Mouse (Mus musculus): ENCODE results near the gene Gsk3a. TPM values are rescaled to one million over a fixed set of nuclear protein-coding genes. Genes with fewer than 3 reads are reported as not detected.

The Gsk3a gene
- polyA plus RNA-seq, 1 experiment = 87.3 TPM

DNA sequence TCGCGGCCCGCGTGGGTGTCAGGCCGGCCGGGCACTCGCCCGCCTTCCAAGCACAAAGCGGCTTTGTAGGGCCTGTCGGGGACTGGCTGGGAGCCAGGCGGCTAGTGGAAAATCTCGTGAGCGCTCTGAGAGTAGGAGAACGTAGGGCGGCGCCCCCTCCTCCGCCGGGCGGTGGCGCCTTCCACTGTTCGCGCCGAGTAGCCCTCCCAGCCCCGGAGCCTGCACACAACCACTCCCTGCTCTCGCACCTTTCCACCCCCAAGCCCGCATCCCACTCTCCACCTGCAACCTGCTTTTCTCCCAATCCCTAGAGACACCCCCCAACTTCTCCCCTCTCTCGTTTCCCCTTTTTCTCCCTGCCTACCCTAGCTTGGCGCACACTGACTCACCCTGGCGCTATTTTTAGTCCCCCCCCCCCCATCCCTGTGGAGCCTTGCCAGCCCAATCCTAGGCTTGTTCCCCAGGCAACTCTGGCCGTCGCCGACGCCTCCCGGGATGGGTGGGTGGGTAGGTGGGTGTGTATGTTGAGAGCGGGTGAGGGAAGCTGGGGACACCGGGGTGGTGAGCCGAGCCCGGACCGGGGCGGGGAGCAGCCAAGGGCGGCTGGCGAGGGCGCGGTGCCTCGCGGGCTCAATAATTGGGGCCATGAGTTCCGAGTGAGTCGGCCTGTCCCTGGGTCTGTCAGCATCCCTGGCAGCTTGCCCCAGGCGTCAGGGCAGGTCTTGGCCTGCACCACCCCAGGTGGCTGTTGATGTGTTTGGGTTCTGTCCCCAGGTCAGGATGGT, 41.6 kb upstream of the Gsk3a start:
- no peaks in the 10 kb centered on the region for H3K36me3 ChIP-seq (ENCODE audit: control insufficient read depth, insufficient read depth)
- peaks cover 12% of the 10 kb centered on the region for H3K79me3 ChIP-seq (ENCODE audit: low read depth)
- TF ChIP-seq FOSL1 (IDR thresholded peaks at IDR 0.05; ENCODE audit: insufficient read depth, low read length, poor library complexity, severe bottlenecking) = no peak
- peak; percentile 2 for TF ChIP-seq CTCF (IDR thresholded peaks at IDR 0.05; ENCODE audit: control insufficient read depth, insufficient read depth, insufficient read length)
- peak overlapping the region; percentile 92 for H3ac ChIP-seq (ENCODE audit: control insufficient read depth, insufficient read length, low read depth)
- H3K27me3 ChIP-seq (ENCODE audit: control insufficient read depth, insufficient read depth, insufficient read length) = no peaks in the 10 kb centered on the region
- H3K79me2 ChIP-seq (ENCODE audit: control insufficient read depth, insufficient read depth) = peaks cover 23% of the 10 kb centered on the region
- peak overlapping the region; percentile 25 for H3K4me3 ChIP-seq (ENCODE audit: insufficient read depth, poor library complexity, severe bottlenecking)

DNA sequence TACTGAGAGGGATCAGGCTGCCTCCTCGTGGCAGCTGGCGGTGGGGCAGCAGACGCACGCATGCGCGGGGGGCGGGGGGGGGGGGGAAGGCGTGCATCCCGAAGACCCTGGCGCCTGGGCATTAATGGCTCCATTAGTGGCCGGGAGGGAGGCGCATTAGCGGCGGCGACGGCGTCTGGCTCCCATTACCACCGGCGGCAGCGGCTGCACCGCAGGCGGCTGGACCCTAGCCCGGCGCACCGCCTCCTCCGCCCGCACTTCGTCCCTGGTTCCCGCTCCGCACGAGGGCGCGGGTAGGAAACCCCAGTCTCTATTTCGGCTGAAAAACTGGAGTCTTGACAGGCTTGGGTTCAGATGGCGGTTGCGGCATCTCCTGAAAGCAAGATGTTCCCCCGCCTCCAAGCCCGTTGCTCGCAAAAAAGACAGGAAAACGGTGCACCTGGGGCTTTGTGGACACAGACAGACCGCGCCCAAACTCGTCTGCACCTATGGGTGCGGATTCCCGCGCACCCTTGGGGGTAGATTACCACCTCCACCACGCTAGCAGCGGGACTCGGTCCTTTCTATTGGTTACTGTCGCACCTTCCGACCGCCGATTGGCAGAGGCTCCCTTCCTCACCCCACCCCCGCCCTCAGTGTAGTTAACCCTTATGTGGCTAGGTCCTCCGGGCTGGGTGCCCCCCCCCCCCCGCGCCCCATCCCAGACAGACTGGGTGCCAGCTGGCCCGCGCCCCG, 40.9 kb upstream of the Gsk3a start:
- H3K4me3 ChIP-seq (ENCODE audit: insufficient read depth, poor library complexity, severe bottlenecking) = peak overlapping the region; percentile 36
- peak overlapping the region; percentile 75 for H3ac ChIP-seq (ENCODE audit: control insufficient read depth, insufficient read length, low read depth)
- H3K79me2 ChIP-seq (ENCODE audit: control insufficient read depth, insufficient read depth) = peaks cover 15% of the 10 kb centered on the region
- H3K36me3 ChIP-seq (ENCODE audit: control insufficient read depth, insufficient read depth) = no peaks in the 10 kb centered on the region
- no peak for TF ChIP-seq USF1 (IDR thresholded peaks at IDR 0.05; ENCODE audit: low read depth)
- TF ChIP-seq FOSL1 (IDR thresholded peaks at IDR 0.05; ENCODE audit: insufficient read depth, low read length, poor library complexity, severe bottlenecking) = no peak
- no peak for TF ChIP-seq CEBPB (IDR thresholded peaks at IDR 0.05; ENCODE audit: low read depth)
- TF ChIP-seq MYOG (IDR thresholded peaks at IDR 0.05; ENCODE audit: control insufficient read depth, extremely low read depth, insufficient read length) = no peak
- TF ChIP-seq MAX (IDR thresholded peaks at IDR 0.05) = no peak
- TF ChIP-seq CTCF (IDR thresholded peaks at IDR 0.05; ENCODE audit: control insufficient read depth, insufficient read depth, insufficient read length) = peak; percentile 32
- TF ChIP-seq MYOD1 (IDR thresholded peaks at IDR 0.05; ENCODE audit: control insufficient read depth, insufficient read length, low read depth) = no peak
- H3K79me3 ChIP-seq (ENCODE audit: low read depth) = peaks cover 10% of the 10 kb centered on the region
- no peaks in the 10 kb centered on the region for H3K27me3 ChIP-seq (ENCODE audit: control insufficient read depth, insufficient read depth, insufficient read length)

DNA sequence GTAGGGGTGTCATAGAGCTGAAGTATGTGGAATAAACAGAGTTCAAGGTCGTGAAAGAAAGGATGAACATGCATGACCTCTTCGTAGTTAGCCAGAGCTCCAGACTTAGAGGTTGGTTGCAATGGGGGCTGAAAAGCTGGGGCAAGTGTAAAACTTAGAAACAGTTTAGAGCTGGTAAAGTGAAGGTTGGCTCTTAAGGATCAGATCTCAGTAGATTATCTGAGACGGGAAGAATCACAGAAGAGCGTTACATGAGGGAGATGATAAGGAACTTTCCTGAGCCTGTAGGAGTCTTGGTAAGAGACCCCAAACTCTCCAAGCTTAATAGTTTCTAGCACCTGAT, 40.3 kb upstream of the Gsk3a start:
- Histone ChIP-seq H3K79me3 (ENCODE audit: low read depth) (peaks cover 4% of the 10 kb centered on the region), H3K27me3 (ENCODE audit: control insufficient read depth, insufficient read depth, insufficient read length) (no peaks in the 10 kb centered on the region), H3ac (ENCODE audit: control insufficient read depth, insufficient read length, low read depth) (peak overlapping the region; percentile 43), H3K79me2 (ENCODE audit: control insufficient read depth, insufficient read depth) (peaks cover 10% of the 10 kb centered on the region), H3K36me3 (ENCODE audit: control insufficient read depth, insufficient read depth) (no peaks in the 10 kb centered on the region), H3K4me3 (ENCODE audit: insufficient read depth, poor library complexity, severe bottlenecking) (peak overlapping the region; percentile 36)
- TF ChIP-seq CTCF (IDR thresholded peaks at IDR 0.05; ENCODE audit: control insufficient read depth, insufficient read depth, insufficient read length) = no peak
- TF ChIP-seq USF1 (IDR thresholded peaks at IDR 0.05; ENCODE audit: low read depth) = no peak
- TF ChIP-seq FOSL1 (IDR thresholded peaks at IDR 0.05; ENCODE audit: insufficient read depth, low read length, poor library complexity, severe bottlenecking) = no peak
- no peak for TF ChIP-seq MYOG (IDR thresholded peaks at IDR 0.05; ENCODE audit: control insufficient read depth, extremely low read depth, insufficient read length)
- no peak for TF ChIP-seq CEBPB (IDR thresholded peaks at IDR 0.05; ENCODE audit: low read depth)
- no peak for TF ChIP-seq MAX (IDR thresholded peaks at IDR 0.05)
- no peak for TF ChIP-seq MYOD1 (IDR thresholded peaks at IDR 0.05; ENCODE audit: control insufficient read depth, insufficient read length, low read depth)

DNA sequence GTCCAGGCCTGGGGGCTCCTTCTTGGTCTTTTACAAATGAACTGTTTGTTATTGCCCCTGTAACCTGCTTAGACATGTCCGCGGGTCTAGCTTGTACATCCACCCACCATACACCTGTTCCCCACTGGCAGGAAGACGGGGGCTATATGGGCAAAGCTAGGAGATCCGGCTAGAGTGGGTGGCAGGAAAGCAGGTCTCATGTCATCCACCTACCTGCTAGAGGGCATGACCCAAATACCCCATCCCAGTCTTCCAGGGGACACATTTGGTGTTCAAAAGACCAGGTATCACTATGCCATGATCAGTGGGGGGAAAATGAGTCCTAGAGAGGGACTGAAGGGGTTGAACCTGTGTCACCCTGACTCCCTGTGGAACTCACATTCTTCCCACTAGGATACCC, 39.8 kb upstream of the Gsk3a start:
- H3K36me3 ChIP-seq (ENCODE audit: control insufficient read depth, insufficient read depth) = no peaks in the 10 kb centered on the region
- peak overlapping the region; percentile 43 for H3ac ChIP-seq (ENCODE audit: control insufficient read depth, insufficient read length, low read depth)
- TF ChIP-seq MAX (IDR thresholded peaks at IDR 0.05) (no peak), CEBPB (IDR thresholded peaks at IDR 0.05; ENCODE audit: low read depth) (no peak), FOSL1 (IDR thresholded peaks at IDR 0.05; ENCODE audit: insufficient read depth, low read length, poor library complexity, severe bottlenecking) (no peak), USF1 (IDR thresholded peaks at IDR 0.05; ENCODE audit: low read depth) (no peak), CTCF (IDR thresholded peaks at IDR 0.05; ENCODE audit: control insufficient read depth, insufficient read depth, insufficient read length) (no peak), MYOD1 (IDR thresholded peaks at IDR 0.05; ENCODE audit: control insufficient read depth, insufficient read length, low read depth) (no peak), MYOG (IDR thresholded peaks at IDR 0.05; ENCODE audit: control insufficient read depth, extremely low read depth, insufficient read length) (no peak)
- no peaks in the 10 kb centered on the region for H3K27me3 ChIP-seq (ENCODE audit: control insufficient read depth, insufficient read depth, insufficient read length)
- H3K79me2 ChIP-seq (ENCODE audit: control insufficient read depth, insufficient read depth) = peaks cover 5% of the 10 kb centered on the region
- H3K79me3 ChIP-seq (ENCODE audit: low read depth) = peaks cover 2% of the 10 kb centered on the region
- peak overlapping the region; percentile 36 for H3K4me3 ChIP-seq (ENCODE audit: insufficient read depth, poor library complexity, severe bottlenecking)

DNA sequence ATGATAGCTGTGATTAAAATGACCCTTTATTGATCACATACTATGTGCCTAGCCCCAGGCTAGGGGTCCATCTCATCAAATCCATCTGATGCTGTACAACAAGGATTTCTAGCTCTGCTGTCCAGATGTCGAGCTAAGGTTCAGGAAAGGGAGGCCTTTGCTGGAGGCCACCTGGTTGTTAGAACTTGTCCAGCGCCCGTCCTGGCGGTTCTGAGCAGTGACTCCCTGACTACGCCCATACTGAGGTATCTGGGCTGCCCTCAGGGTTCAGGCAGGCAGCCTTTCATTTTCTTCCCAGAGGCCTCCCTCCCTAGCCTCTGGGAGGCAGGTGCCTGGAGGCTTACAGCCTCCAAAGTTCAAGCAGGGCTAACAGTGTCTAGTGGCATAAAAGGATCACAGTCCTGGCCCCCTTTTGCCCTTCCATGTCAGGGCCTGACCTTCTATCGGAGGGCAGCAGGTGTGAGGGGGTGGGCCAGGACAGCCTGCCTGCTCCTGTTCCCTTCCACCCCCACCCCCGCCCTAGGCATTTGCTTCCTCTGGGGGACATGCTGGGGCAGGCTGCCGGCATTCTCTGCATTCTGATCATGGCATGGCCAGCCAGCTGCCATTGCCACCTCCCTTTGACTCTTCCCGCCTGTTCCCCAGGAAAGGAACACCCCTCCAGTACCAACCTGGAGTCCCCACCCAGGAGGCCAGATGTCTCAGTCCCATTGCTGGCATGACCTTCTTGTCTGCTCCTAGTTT, 38.1 kb upstream of the Gsk3a start:
- H3K79me2 ChIP-seq (ENCODE audit: control insufficient read depth, insufficient read depth) = peaks cover 5% of the 10 kb centered on the region
- H3K27me3 ChIP-seq (ENCODE audit: control insufficient read depth, insufficient read depth, insufficient read length) = no peaks in the 10 kb centered on the region
- H3ac ChIP-seq (ENCODE audit: control insufficient read depth, insufficient read length, low read depth) = no peak overlapping the region
- no peak overlapping the region for H3K4me3 ChIP-seq (ENCODE audit: insufficient read depth, poor library complexity, severe bottlenecking)
- no peaks in the 10 kb centered on the region for H3K36me3 ChIP-seq (ENCODE audit: control insufficient read depth, insufficient read depth)
- no peaks in the 10 kb centered on the region for H3K79me3 ChIP-seq (ENCODE audit: low read depth)
- no peak for TF ChIP-seq MAX (IDR thresholded peaks at IDR 0.05)
